Mouse (Mus musculus) cerebellum, adult 2 months (tissue): Measurements from ENCODE around the gene Yipf4.

ENCODE experiments used
- CTCF ChIP-seq: fragments of 200-500 bp; IDR thresholded peaks from 2 replicates; pipeline ENCODE4 v1.5.1; 2011; ENCODE audit warnings: low read depth, mild to moderate bottlenecking, control low read depth, low read length, moderate library complexity, borderline replicate concordance; ENCODE audit not compliant: insufficient read depth
- POLR2A ChIP-seq: fragments of 200-500 bp; IDR thresholded peaks from 2 replicates; pipeline ENCODE4 v1.6.1; 2011; ENCODE audit warnings: low read length, control low read depth, borderline replicate concordance; ENCODE audit not compliant: insufficient read depth

GRCm38 (mm10) chr17:74455426-74455825 lies 33.9 kb upstream of the Yipf4 start:
- TF ChIP-seq CTCF (no peak), POLR2A (no peak)
